Mouse (Mus musculus) heart, postnatal 0 days (tissue): ENCODE results near the gene Srpk2. TPM values are rescaled to one million over a fixed set of nuclear protein-coding genes. Genes with fewer than 3 reads are reported as not detected.
A peak's percentile ranks its signal among the peaks of the same experiment; 100 is the strongest.

ENCODE experiments used
- ATAC-seq: fragments of 200-750 bp; cut with Nextera tagmentation; 2 replicates; pipeline ENCODE4 v1.8.0; 2017; ENCODE audit warnings: low read depth, moderate number of reproducible peaks, moderate library complexity; ENCODE audit not compliant: insufficient read depth
- DNase-seq: peaks from one replicate; pipeline ENCODE4 v3.0.0-alpha.2; 2016; ENCODE audit warnings: low spot score
- H3K27ac ChIP-seq: fragments of 300-500 bp; sonication (generic); 2 replicates; pipeline ENCODE4 v1.5.1; 2014; ENCODE audit warnings: low read depth, mild to moderate bottlenecking
- H3K27me3 ChIP-seq: fragments of 300-500 bp; sonication (generic); 2 replicates; pipeline ENCODE4 v1.6.1; 2014; ENCODE audit warnings: low read length, mixed read lengths; ENCODE audit not compliant: control insufficient read depth, insufficient read depth
- H3K36me3 ChIP-seq: fragments of 300-500 bp; sonication (generic); replicated peaks from 2 replicates; pipeline ENCODE4 v1.6.1; 2014; ENCODE audit warnings: low read length, mixed read lengths; ENCODE audit not compliant: control insufficient read depth, insufficient read depth
- H3K4me1 ChIP-seq: fragments of 300-500 bp; sonication (generic); 2 replicates; pipeline ENCODE4 v1.6.1; 2014; ENCODE audit warnings: antibody characterized with exemption; ENCODE audit not compliant: control insufficient read depth, insufficient read depth
- H3K4me2 ChIP-seq: fragments of 300-500 bp; sonication (generic); 2 replicates; pipeline ENCODE4 v1.6.1; 2014; ENCODE audit warnings: low read depth, mild to moderate bottlenecking, low read length, moderate library complexity
- H3K4me3 ChIP-seq: fragments of 300-500 bp; sonication (generic); 2 replicates; pipeline ENCODE4 v1.5.1; 2014; ENCODE audit warnings: low read depth, low read length
- H3K9ac ChIP-seq: fragments of 300-500 bp; sonication (generic); replicated peaks from 2 replicates; pipeline ENCODE4 v1.6.1; 2014; ENCODE audit warnings: low read depth, low read length, mixed read lengths
- H3K9me3 ChIP-seq: fragments of 300-500 bp; sonication (generic); replicated peaks from 2 replicates; pipeline ENCODE4 v1.6.1; 2016; ENCODE audit warnings: low read length; ENCODE audit not compliant: control insufficient read depth
- CTCF ChIP-seq: IDR thresholded peaks from 2 replicates; pipeline ENCODE4 v1.5.1; 2016; ENCODE audit warnings: antibody characterized with exemption, control low read depth, low read depth
- EP300 ChIP-seq: IDR thresholded peaks from 2 replicates; pipeline ENCODE4 v1.6.1; 2016; ENCODE audit warnings: antibody characterized with exemption, low read depth
- WGBS: fragments of 180-500 bp; shearing (Covaris S2); extraction: QIAGEN DNeasy Blood & Tissue Kit; methylation state at CpG from one replicate; pipeline ENCODE4 v1.1.7; 2014; 5-methylcytosine and 5-hydroxymethylcytosine counted together
- polyA plus RNA-seq: library from polyadenylated mRNA; unstranded; fragments of >200 nt; fragmentation: Nextera tagmentation; extraction: Ambion mirVana; gene quantifications from 2 replicates; pipeline ENCODE4 v1.2.1, GENCODE M21; 2015
- total RNA-seq: library from RNA; depleted of rRNA; stranded (reverse); fragments of >200 nt; gene quantifications from 2 replicates; pipeline ENCODE4 v1.2.3, GENCODE M21; 2014; ENCODE audit warnings: low replicate concordance

Gene Srpk2
- total and polyA plus RNA-seq, 2 experiments from 2014 or later, result 14.7 to 52.9 TPM

DNA sequence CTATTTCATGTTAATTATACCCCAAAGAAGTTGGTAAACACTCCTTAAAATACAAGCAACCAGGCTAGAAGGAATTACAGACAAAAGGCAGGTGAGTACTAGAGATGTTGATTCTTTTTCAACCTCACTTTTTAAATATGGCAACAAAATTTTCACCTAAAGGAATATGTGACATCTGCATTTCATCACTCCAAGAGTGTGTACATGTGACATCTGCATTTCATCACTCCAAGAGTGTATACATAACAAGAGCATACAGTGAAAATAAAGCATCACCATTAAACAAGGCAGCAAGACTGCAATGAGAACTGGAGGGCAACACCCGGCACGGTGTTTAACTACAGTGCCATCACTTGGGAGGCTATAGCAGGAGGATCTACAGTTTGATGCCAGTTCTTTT, 23.2 kb downstream of the Srpk2 start:
- no peak for DNase-seq
- no peaks in the 10 kb centered on the region for H3K9me3 ChIP-seq
- no peaks in the 10 kb centered on the region for H3K27me3 ChIP-seq
- H3K4me2 ChIP-seq, result no peak overlapping the region
- no peak for ATAC-seq
- H3K4me1 ChIP-seq, result no peaks in the 10 kb centered on the region
- H3K9ac ChIP-seq, result no peak overlapping the region
- WGBS, result 45% methylated on average over 2 of the region's 2 CpGs
- TF ChIP-seq CTCF (no peak), EP300 (no peak)
- H3K4me3 ChIP-seq, result no peak overlapping the region
- H3K27ac ChIP-seq, result no peak overlapping the region
- H3K36me3 ChIP-seq, result no peaks in the 10 kb centered on the region

DNA sequence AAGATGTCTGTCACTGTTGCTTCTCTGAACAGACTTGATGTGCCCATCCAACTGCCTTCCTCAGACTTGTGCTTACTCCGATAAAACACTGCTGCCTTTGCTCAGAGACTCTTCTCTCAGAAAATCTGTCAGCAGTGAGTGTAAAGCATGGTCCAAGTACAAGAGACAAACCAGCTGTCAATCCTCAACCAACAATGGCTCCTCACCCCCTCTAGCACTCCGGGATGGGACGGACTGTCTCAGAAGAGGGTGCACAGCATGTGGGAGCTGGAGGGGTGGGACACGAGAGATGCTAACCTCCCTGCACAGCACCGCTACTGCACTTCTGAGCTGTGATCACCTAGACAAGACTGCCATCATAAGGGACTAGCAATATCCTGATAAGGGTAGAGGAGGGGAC, 26.4 kb downstream of the Srpk2 start:
- H3K4me2 ChIP-seq, result no peak overlapping the region
- H3K27me3 ChIP-seq, result no peaks in the 10 kb centered on the region
- no peak overlapping the region for H3K27ac ChIP-seq
- H3K9me3 ChIP-seq, result no peaks in the 10 kb centered on the region
- WGBS, result 61% methylated on average over 5 of the region's 5 CpGs
- no peak for TF ChIP-seq EP300
- TF ChIP-seq CTCF, result no peak
- no peak overlapping the region for H3K4me3 ChIP-seq
- no peaks in the 10 kb centered on the region for H3K4me1 ChIP-seq
- H3K36me3 ChIP-seq, result no peaks in the 10 kb centered on the region
- DNase-seq, result no peak
- no peak overlapping the region for H3K9ac ChIP-seq
- no peak for ATAC-seq

DNA sequence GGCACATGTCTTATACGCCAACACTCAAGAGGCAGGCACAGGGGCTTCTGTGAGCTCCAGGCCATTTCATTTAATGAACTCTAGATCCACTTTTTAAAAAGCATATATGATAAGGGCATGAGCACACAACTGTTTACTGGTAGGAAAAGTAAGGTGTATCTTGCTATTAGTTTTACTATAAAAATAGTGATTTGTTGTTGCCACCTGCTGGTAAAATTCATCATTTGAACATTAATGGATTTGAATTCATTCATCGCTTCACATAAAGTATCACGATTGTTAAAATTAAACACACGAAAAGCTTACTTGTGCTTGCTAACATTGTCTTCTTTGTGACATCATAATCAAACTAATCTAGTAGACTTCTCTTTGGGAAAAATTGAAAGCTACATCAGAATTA, 27.8 kb downstream of the Srpk2 start:
- 79% methylated on average over 4 of the region's 4 CpGs for WGBS
- Histone ChIP-seq H3K27me3 (no peaks in the 10 kb centered on the region), H3K27ac (no peak overlapping the region), H3K4me3 (no peak overlapping the region), H3K9ac (no peak overlapping the region), H3K9me3 (no peaks in the 10 kb centered on the region), H3K4me1 (no peaks in the 10 kb centered on the region), H3K4me2 (no peak overlapping the region), H3K36me3 (no peaks in the 10 kb centered on the region)
- no peak for ATAC-seq
- peak; percentile 16; the same call in 1 of the 2 replicates for TF ChIP-seq CTCF
- TF ChIP-seq EP300, result no peak
- no peak for DNase-seq

DNA sequence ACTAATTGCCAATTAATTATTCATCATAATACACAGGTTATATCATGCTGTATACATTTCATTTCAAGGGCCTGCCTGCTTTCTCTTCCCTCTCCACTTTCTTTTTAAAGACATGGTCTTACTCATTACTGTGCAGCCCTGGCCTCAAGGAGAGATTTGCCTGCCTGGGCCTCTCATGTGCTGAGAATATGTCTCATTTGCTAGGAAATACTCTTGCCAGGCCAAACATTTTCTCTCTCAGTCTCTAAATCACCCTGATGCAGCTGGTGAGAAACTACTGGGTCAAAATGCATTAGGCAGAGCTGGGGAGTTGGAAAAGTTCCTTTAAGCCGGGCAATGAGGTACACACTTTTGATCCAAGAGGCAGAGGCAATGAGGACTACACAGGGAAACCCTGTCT, 29.4 kb downstream of the Srpk2 start:
- TF ChIP-seq EP300, result no peak
- TF ChIP-seq CTCF, result no peak
- Histone ChIP-seq H3K36me3 (no peaks in the 10 kb centered on the region), H3K9me3 (no peaks in the 10 kb centered on the region), H3K27ac (no peak overlapping the region), H3K4me1 (no peaks in the 10 kb centered on the region), H3K9ac (no peak overlapping the region), H3K4me2 (no peak overlapping the region), H3K27me3 (no peaks in the 10 kb centered on the region), H3K4me3 (no peak overlapping the region)
- 66% methylated on average over 1 of the region's 1 CpGs for WGBS
- ATAC-seq, result no peak
- DNase-seq, result no peak

DNA sequence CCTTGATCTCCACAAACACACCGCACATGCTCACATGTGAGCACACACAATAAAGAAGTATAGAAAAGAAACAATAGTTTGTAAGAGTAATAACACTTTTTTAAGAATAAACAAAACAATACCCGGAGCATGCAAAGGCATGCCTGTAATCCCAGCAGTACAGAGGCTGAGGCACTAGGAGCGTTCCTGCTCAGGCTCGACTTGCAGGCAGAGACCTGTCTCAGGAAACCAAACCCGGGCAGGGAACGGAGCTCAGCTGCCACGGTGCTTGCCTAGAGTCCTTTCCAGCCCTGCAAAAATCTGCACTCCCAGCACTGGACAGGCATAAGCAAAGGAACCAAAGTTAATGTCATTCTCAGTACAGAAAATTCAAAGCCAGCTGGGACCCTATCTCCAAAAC, 32.1 kb downstream of the Srpk2 start:
- no peaks in the 10 kb centered on the region for H3K9me3 ChIP-seq
- 59% methylated on average over 7 of the region's 7 CpGs for WGBS
- H3K4me3 ChIP-seq, result no peak overlapping the region
- no peak overlapping the region for H3K27ac ChIP-seq
- H3K4me2 ChIP-seq, result no peak overlapping the region
- H3K36me3 ChIP-seq, result no peaks in the 10 kb centered on the region
- no peak overlapping the region for H3K9ac ChIP-seq
- no peaks in the 10 kb centered on the region for H3K4me1 ChIP-seq
- H3K27me3 ChIP-seq, result no peaks in the 10 kb centered on the region
- DNase-seq (no peak), ATAC-seq (no peak)
- TF ChIP-seq EP300 (no peak), CTCF (no peak)

DNA sequence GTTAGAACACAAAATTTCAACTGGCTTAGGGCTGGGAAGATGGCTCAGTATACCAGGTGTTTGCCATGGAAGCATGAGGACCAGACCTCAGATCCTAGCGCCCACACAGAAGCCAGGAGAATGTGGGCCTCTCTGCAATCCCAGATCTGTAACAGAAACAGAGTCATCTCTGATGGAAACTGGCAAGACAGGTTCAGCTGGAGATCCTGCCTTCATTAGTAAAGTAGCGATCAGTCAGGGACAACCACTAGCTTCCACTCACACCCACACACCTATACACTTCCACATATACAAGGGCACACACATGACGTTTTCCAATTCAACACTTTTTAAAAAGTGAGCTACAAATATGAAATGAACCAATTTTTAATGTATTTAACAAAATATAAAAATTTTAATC, 32.6 kb downstream of the Srpk2 start:
- Histone ChIP-seq H3K4me3 (no peak overlapping the region), H3K27me3 (no peaks in the 10 kb centered on the region), H3K27ac (no peak overlapping the region), H3K4me1 (no peaks in the 10 kb centered on the region), H3K9me3 (no peaks in the 10 kb centered on the region), H3K9ac (no peak overlapping the region), H3K36me3 (no peaks in the 10 kb centered on the region), H3K4me2 (no peak overlapping the region)
- 92% methylated on average over 3 of the region's 3 CpGs for WGBS
- no peak for DNase-seq
- TF ChIP-seq CTCF, result no peak
- TF ChIP-seq EP300, result no peak
- no peak for ATAC-seq
